Mouse (Mus musculus): ENCODE measurements around the gene Thrsp.

The Thrsp gene

GRCm38 (mm10) chr7:97416473-97416872, 1.1 kb downstream of the Thrsp start:
- no peak for DNase-seq

- DNase-seq, result no peak
Observed at GRCm38 (mm10) chr7:97414915-97415687, 2.4 kb downstream of the Thrsp start.

- no peak for DNase-seq
Observed at GRCm38 (mm10) chr7:97414426-97414825, 3.1 kb downstream of the Thrsp start.

GRCm38 (mm10) chr7:97413981-97414380, 3.5 kb downstream of the Thrsp start:
- no peak for DNase-seq

- DNase-seq, result no peak
Observed at GRCm38 (mm10) chr7:97411575-97411974, 6.0 kb downstream of the Thrsp start.

- DNase-seq, result no peak
Observed at GRCm38 (mm10) chr7:97411106-97411505, 6.4 kb downstream of the Thrsp start.

GRCm38 (mm10) chr7:97407145-97407544, 10.4 kb downstream of the Thrsp start:
- DNase-seq, result no peak

- DNase-seq, result peak; percentile 77
Observed at GRCm38 (mm10) chr7:97399960-97400715, 17.4 kb downstream of the Thrsp start, which contains the start of gene Ndufc2. Gene Ndufc2 (plus strand): TSS chr7:97400003.

- no peak for DNase-seq
Observed at GRCm38 (mm10) chr7:97398943-97399342, 18.6 kb downstream of the Thrsp start.

GRCm38 (mm10) chr7:97394375-97394774, 23.2 kb downstream of the Thrsp start:
- DNase-seq, result no peak

- no peak for DNase-seq
Observed at GRCm38 (mm10) chr7:97392079-97392445, 25.5 kb downstream of the Thrsp start.

GRCm38 (mm10) chr7:97391293-97392078, 26.0 kb downstream of the Thrsp start:
- no peak for DNase-seq

GRCm38 (mm10) chr7:97388541-97388940, 29.0 kb downstream of the Thrsp start:
- DNase-seq, result no peak

- peak; percentile 48 for DNase-seq
Observed at GRCm38 (mm10) chr7:97387561-97388147, 29.9 kb downstream of the Thrsp start.

- DNase-seq, result no peak
Observed at GRCm38 (mm10) chr7:97386806-97387370, 30.6 kb downstream of the Thrsp start.

GRCm38 (mm10) chr7:97386106-97386805, 31.3 kb downstream of the Thrsp start:
- DNase-seq, result no peak

- no peak for DNase-seq
Observed at GRCm38 (mm10) chr7:97383496-97384132, 33.9 kb downstream of the Thrsp start.

GRCm38 (mm10) chr7:97382661-97383060, 34.9 kb downstream of the Thrsp start:
- no peak for DNase-seq

GRCm38 (mm10) chr7:97380500-97381123, 36.9 kb downstream of the Thrsp start:
- DNase-seq, result no peak

GRCm38 (mm10) chr7:97379304-97379703, 38.2 kb downstream of the Thrsp start:
- no peak for DNase-seq

GRCm38 (mm10) chr7:97375906-97376305, 41.6 kb downstream of the Thrsp start:
- DNase-seq, result no peak

Data from thymus, postnatal 14 days (tissue).